Mouse (Mus musculus) megakaryocyte-erythroid progenitor cell, adult 5-6 weeks (primary cell): ENCODE data around the gene Cbl. TPM values are rescaled to one million over a fixed set of nuclear protein-coding genes. Genes with fewer than 3 reads are reported as not detected.
A peak's percentile ranks its signal among the peaks of the same experiment; 100 is the strongest.
"Not testable (repeated sequence)": the region's sequence is repeated elsewhere in the genome, so short reads cannot be mapped to it uniquely, and the experiment has no call there.

Experiments used
- ATAC-seq: replicated peaks from 2 replicates; pipeline ENCODE4 v1.8.0; 2016; ENCODE audit warnings: mild to moderate bottlenecking, inconsistent platforms; ENCODE audit not compliant: severe bottlenecking, poor library complexity, low FRiP score, low TSS enrichment
- total RNA-seq, 2 experiments: library from RNA; stranded (forward) in 1 of 2; stranded (reverse) in 1 of 2; fragments of 200-1000, 215-1000 nt in 1 of 2; fragments of >200 nt in 1 of 2; fragmentation: Nextera tagmentation in 1 of 2; gene quantifications; 2 replicates each; pipeline ENCODE4 v1.2.3; 2014 to 2017

The Cbl gene
- total RNA-seq, 2 experiments from 2014 or later = 8.4 to 36.5 TPM

GRCm38 (mm10) chr9:44113105-44113789, 120.6 kb downstream of the Cbl start, which contains the start of the genes Gm49380 and Rnf26:
TSS of gene Gm49380 (minus strand) at chr9:44113500.
TSS of gene Rnf26 (minus strand) at chr9:44113517.
- peak; percentile 91 for ATAC-seq

GRCm38 (mm10) chr9:44111909-44112308, 121.9 kb downstream of the Cbl start:
- not testable (repeated sequence) for ATAC-seq

- ATAC-seq = no peak
These were observed 124.3 kb downstream of the Cbl start for GRCm38 (mm10) chr9:44109360-44110095.

GRCm38 (mm10) chr9:44108269-44109055, 125.4 kb downstream of the Cbl start:
- ATAC-seq = no peak

- ATAC-seq = no peak
These were observed 126.2 kb downstream of the Cbl start for GRCm38 (mm10) chr9:44107557-44108179.

- no peak for ATAC-seq
These were observed 126.7 kb downstream of the Cbl start, which contains the start of gene C1qtnf5 for GRCm38 (mm10) chr9:44107110-44107509. TSS of gene C1qtnf5 (plus strand) at chr9:44107245.

- ATAC-seq = no peak
These were observed 127.3 kb downstream of the Cbl start for GRCm38 (mm10) chr9:44106596-44106995.

- no peak for ATAC-seq
These were observed 127.7 kb downstream of the Cbl start for GRCm38 (mm10) chr9:44106182-44106581.

GRCm38 (mm10) chr9:44105781-44106180, 128.1 kb downstream of the Cbl start:
- ATAC-seq = no peak

GRCm38 (mm10) chr9:44104881-44105280, 129.0 kb downstream of the Cbl start:
- no peak for ATAC-seq

- ATAC-seq = no peak
These were observed 132.4 kb downstream of the Cbl start, which contains the start of gene Mfrp for GRCm38 (mm10) chr9:44101490-44101889. TSS of gene Mfrp (plus strand) at chr9:44101729.

GRCm38 (mm10) chr9:44096536-44096935, 137.3 kb downstream of the Cbl start:
- no peak for ATAC-seq

GRCm38 (mm10) chr9:44095781-44096180, 138.1 kb downstream of the Cbl start:
- ATAC-seq = no peak

- ATAC-seq = no peak
These were observed 139.1 kb downstream of the Cbl start for GRCm38 (mm10) chr9:44094737-44095136.

- peak; percentile 72 for ATAC-seq
These were observed 140.0 kb downstream of the Cbl start for GRCm38 (mm10) chr9:44093612-44094503.
